Mouse (Mus musculus): Measurements from ENCODE around the gene Arel1.

- no peak for TF ChIP-seq CTCF (IDR thresholded peaks at IDR 0.05; ENCODE audit: low read depth)
- TF ChIP-seq EP300 (IDR thresholded peaks at IDR 0.05; ENCODE audit: low read depth), result no peak
These were observed 24.5 kb upstream of the Arel1 start for GRCm38 (mm10) chr12:84995112-84995761.
